Mouse (Mus musculus): ENCODE measurements at regions not wholly inside any gene's neighbourhood (a gene's known extent, or its start where the extent isn't known, plus 50 kb on each side); places are given as distances from the start of the nearest gene placed in this dataset.

DNA sequence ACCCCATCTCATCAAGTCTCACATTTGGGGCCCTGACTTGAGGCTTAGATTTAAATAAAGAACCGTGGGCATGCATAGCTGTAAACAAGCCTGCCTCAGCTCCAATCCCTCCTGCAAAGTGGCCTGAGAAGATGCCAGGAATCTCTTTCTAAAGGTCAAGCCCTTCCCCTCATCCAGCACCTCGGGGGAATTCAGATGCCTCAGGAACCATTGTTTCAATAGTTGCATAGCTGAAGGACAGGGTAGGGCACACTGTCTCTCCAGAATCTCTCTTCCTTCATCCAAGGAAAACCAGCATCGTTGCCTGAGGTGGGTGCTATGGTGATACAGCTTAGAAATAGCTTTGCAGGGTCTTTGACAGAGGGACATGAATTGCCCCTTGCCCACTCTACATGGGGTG lies 154.4 kb downstream of the Thbs2 start:
- no peak for DNase-seq (ENCODE audit: low read depth)

- no peak for DNase-seq (ENCODE audit: low read depth)
These were observed 154.8 kb downstream of the Thbs2 start for GRCm38 (mm10) chr17:14539191-14539590.

GRCm38 (mm10) chr17:14538527-14538926 lies 155.5 kb downstream of the Thbs2 start:
- DNase-seq (ENCODE audit: low read depth) = no peak

DNA sequence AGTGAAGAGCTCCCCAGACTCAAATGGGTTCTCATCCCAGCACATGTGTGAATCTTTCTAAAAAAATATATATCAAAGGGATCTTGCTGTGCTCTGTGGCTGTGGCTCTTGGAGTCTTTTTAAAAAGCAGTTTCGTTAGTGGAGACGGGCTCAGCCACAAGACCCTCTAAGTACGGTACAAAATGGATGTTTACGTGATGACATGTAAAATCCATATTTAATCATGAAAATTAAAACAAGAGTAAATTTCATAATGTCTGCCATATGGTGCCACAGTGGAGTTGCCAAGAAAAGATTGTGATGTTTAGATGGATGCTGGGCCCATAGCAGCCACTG lies 161.1 kb downstream of the Thbs2 start:
- DNase-seq (ENCODE audit: low read depth) = no peak

GRCm38 (mm10) chr17:14532298-14532978 lies 161.6 kb downstream of the Thbs2 start:
- DNase-seq (ENCODE audit: low read depth) = no peak

GRCm38 (mm10) chr17:14531796-14532195 lies 162.2 kb downstream of the Thbs2 start:
- no peak for DNase-seq (ENCODE audit: low read depth)

DNA sequence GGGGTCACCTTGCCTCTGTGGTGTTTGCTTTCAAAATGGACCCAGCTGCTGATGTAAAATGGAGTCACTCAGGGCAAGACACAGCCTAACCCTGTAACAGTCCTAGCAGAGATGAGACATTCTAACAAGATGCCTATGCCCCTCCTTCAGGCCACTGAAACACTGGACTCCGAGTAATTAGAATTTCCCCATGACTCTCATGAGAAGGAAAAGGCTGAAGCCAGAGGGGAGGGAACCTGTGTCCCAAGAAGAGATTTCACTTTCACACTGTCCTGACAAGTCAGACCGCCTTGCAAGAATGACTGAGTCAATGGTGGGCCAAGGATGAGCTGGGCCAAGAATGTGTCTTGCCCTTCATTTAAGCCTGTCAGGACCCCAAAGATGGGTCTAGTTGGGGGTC lies 166.3 kb downstream of the Thbs2 start:
- DNase-seq (ENCODE audit: low read depth) = no peak

DNA sequence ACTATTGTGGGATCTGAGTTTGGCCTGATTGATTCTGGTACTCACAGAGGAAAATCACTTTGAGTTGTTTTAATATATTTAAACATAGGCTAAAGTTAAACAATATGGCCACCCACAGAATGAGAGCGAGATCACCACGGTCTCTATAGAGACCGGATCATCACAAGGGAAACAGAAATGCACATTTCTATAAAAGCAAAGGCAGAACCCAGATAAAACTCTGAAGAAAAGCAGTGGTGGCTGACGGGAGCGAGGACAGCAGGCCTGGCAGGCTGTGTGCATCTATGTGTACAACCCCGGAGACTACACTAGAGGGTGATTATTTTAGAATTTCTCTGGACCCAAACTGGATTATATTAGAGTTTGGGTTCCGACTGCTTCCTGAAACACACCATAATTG lies 168.8 kb downstream of the Thbs2 start:
- no peak for DNase-seq (ENCODE audit: low read depth)

DNA sequence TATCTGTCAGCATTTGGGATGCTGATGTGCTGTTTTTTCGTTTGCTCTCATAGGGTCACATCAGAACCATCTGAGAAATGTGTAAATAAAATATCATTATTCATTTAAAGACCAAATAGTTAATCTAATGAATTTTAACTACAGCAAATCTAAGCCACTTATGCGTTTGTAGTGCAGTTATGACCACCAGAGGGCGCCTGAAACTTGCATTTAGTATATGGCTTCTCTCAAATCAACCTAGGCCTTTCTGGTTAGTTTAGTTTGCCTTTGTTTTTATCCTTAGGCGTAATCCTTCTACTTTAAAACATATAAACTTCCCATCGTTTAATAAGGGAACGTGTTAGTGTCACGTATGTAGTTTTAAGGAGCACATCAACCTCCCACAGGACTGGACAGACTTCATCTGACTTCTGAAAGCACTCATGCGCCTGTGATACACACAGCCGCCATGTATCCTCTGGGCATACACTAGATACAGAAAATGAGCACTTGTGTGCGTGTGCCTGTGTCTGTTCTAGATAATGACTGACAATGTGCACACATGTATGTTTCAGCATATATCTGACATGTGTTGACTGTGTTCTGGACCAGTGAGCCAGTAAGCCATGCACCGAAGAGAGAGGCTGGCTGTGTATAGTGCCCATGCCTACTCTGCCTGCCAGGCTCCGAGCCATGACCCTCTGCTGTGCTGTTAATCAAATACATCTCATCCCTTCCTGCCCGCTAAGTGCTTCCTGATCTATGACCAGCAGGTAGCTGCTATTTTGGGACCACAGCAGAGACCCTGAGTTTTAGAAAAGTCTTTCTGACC lies 169.4 kb downstream of the Thbs2 start:
- DNase-seq (ENCODE audit: low read depth) = peak; percentile 66

DNA sequence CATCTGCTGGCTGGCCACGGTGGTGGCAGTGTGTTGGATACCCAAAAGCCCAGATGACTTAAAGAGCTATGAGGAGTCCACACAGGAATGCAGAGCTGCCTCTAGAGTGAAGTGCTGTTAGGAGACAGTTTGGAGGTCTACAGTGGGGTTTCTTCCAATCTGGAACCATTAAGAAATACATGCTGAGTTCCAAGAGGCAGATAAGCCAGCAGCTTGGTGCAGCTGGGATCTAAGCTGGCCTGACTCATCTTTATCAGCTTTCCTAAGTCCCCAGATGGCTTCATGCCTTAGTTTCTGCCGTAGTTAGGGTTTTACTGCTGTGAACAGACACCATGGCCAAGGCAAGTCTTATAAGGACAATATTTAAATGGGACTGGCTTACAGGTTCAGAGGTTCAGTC lies 172.0 kb downstream of the Thbs2 start:
- no peak for DNase-seq (ENCODE audit: low read depth)

DNA sequence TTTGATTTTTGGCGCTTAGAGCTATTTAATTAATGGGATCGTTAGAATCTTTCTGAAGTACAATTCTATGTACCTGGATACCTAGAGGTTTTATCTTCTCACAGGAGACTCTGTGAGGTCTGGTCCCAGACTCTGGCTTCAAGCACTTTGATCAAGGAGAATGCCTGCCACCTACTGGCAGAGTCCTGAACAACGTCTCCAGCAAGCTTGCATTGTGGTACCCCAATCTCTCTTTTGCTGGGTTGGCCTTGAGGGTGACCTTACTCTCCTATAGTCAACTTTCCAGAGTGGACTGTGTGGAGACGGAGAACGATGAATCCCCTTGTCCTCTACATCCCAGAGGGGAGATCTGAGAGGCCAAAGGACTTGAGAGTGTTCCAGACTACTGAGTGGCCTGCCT lies 173.5 kb downstream of the Thbs2 start:
- DNase-seq (ENCODE audit: low read depth) = peak; percentile 61

GRCm38 (mm10) chr17:14519367-14519766 lies 174.7 kb downstream of the Thbs2 start:
- no peak for DNase-seq (ENCODE audit: low read depth)

- no peak for DNase-seq (ENCODE audit: low read depth)
These were observed 175.8 kb downstream of the Thbs2 start for GRCm38 (mm10) chr17:14518216-14518615.

GRCm38 (mm10) chr17:14517368-14517767 lies 176.7 kb downstream of the Thbs2 start:
- DNase-seq (ENCODE audit: low read depth) = no peak

DNA sequence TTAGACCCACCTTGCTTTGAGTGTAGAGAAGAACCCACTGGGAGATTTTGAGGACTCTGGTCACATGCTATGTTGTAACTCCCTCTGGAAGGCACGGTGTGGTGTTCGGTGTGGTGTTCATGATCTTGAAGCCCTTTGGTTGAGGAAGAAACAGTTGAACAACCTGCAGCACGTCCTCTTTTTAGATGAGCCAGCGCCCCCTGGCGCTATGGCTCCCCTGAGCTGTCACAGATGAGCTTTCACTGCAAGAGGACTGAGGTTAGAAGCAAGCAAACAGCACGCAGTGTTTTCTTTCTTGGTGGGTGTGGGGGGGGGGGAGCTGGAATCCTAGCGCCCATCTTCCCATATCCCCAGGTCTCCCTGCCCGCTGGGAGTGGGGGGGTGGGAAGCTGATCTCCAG lies 177.9 kb downstream of the Thbs2 start:
- peak; percentile 16 for DNase-seq (ENCODE audit: low read depth)

GRCm38 (mm10) chr17:14513454-14513853 lies 180.6 kb downstream of the Thbs2 start:
- no peak for DNase-seq (ENCODE audit: low read depth)

- DNase-seq (ENCODE audit: low read depth) = no peak
These were observed 183.5 kb downstream of the Thbs2 start for GRCm38 (mm10) chr17:14510486-14510885.

GRCm38 (mm10) chr17:14507111-14507510 lies 186.9 kb downstream of the Thbs2 start:
- no peak for DNase-seq (ENCODE audit: low read depth)

GRCm38 (mm10) chr17:14506123-14506522 lies 187.9 kb downstream of the Thbs2 start:
- no peak for DNase-seq (ENCODE audit: low read depth)

DNA sequence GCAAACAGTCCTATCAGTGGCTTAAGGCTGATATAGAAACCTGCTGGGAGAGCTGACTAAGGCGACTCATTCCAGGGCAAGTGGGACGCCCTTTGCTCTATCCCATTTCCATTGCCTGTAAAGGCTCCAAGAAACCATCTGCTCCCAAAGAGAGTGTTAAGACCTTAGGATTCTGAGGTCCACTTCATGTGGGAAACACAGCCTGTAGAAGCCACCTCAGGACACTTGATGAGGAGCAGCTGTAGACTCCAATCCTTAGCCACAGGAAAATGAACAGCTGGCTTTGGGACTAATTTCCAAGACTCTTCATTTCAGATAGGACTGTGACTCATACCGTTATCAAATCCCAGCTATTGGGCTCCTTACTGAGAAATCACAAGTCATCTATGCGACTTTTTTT lies 188.6 kb downstream of the Thbs2 start:
- no peak for DNase-seq (ENCODE audit: low read depth)

GRCm38 (mm10) chr17:14503670-14504069 lies 190.4 kb downstream of the Thbs2 start:
- no peak for DNase-seq (ENCODE audit: low read depth)

- no peak for DNase-seq (ENCODE audit: low read depth)
These were observed 192.7 kb downstream of the Thbs2 start for GRCm38 (mm10) chr17:14501341-14501740.

DNA sequence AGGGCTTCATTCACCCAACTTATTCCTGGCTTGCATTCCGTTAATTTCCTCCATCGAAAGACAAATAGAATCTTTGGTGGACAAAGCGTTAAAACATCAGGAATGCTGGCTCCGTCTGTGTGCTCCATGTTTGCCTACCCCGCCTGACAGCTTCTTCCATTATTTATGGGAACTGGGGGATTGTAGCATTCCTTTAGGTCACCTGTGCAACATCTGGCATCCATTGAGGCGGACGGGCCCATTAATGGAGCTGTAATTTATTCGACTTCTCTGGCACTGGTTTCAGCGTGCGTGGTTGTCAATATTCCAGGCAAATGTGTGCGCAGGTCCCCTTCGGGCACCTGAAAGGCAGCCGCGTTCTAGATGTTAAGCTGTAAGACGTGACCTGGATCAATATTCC lies 196.9 kb downstream of the Thbs2 start:
- no peak for DNase-seq (ENCODE audit: low read depth)

Measured in 416B (cell line).